Mouse (Mus musculus) small intestine, adult 2 months (tissue): Measurements from ENCODE around the gene Dctn5.

Source experiments
- CTCF ChIP-seq: fragments of 200-500 bp; IDR thresholded peaks from 2 replicates; pipeline ENCODE4 v1.5.1; 2012; ENCODE audit warnings: low read depth, mild to moderate bottlenecking, control low read depth, inconsistent platforms, low read length, moderate library complexity, mixed read lengths; ENCODE audit not compliant: insufficient replicate concordance, insufficient read length; ENCODE audit errors: extremely low read depth
- POLR2A ChIP-seq: fragments of 200-500 bp; IDR thresholded peaks from 2 replicates; pipeline ENCODE4 v1.6.1; 2012; ENCODE audit warnings: low read depth, mild to moderate bottlenecking, control low read depth, inconsistent platforms, low read length, moderate library complexity

GRCm38 (mm10) chr7:122131834-122132233, 1.0 kb upstream of the Dctn5 start:
- TF ChIP-seq CTCF (no peak), POLR2A (no peak)
